Mouse (Mus musculus) brain, embryonic 18.5 days (tissue): ENCODE measurements around the gene Lat.
"Not testable (repeated sequence)": the region's sequence is repeated elsewhere in the genome, so short reads cannot be mapped to it uniquely, and the experiment has no call there.

ENCODE experiments used
- DNase-seq: peaks from one replicate; pipeline ENCODE4 v3.0.0-alpha.2; 2012; ENCODE audit warnings: low read depth, low spot score

Lat gene

DNA sequence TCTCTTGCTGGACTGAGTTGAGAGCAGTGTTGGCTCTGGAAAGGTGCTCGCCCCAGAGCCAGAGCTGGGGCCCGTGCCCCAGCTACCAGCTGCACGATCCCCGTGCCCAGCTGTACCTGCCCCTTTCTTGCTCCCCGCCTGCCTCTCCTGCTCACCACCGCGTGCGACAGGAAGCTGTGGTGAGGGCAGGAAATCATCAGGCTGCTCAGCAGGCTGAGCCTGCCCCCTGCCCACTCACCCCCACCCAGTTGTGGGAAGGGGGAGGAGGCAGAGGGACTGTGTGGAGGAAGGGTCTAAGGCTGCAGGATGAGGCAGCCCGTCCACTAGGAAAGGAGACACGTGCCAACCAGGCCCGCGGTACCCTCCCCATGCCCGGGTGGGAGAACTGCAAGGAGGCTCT is at the start of gene Lat:
Gene Lat (minus strand): TSS at position 178 of the 400 bp plus-strand sequence.
- DNase-seq: no peak

DNA sequence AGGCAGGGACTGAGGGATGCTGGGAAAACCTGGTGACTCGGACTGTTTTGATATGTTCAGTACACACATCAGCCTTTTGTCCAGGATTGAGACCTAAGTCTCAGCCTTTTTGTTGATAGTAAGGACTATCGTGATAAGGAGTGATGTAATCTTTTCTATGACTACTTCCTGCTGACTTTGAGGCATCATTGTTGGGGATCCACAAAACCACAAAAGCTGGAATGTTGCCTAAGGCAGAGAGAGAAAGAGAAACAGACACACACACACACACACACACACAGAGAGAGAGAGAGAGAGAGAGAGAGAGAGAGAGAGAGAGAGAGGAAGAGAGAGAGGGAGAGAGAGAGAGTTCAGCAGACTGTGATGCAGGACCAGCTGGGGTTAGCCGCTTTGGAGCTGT is 49.1 kb upstream of the Lat start:
- no peak for DNase-seq

DNA sequence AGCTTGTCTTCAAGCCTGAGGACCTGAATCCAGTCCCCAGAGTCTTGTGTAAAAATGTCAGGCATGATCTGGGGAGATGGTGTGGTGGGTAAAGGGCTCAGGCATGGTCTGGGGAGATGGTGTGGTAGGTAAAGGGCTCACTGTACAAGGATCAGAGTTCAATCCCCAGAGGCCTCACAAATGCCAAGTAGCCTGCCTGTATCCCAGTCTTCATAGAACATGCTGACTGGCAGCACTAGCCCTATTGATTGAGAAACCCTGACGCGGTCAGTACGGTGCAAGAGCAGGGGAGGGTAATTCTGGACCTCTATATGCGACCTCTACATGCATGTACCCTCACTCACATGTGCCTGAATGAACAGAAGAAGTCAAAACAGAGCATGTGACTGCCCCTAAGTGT is 48.2 kb upstream of the Lat start:
- DNase-seq: no peak

DNA sequence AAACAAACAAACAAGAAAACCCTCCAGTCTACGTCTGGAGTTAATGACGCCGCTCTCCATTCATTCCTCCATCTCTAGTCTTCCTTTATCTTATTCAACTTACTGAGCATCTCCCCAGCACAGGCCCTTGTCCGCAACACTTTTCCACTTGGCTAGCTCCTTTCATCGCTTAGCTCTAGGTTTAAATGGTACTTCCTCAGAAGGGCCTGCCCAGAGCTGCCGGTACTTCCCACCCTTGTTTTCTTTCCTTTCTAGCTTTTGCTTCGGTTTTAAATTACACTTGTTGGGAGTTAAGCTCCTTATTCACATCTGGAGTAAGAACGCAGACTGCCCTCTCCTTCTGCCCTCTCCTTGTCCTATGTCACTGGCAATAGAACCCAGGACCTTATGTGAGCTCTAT is 47.7 kb upstream of the Lat start:
- no peak for DNase-seq

- DNase-seq: no peak
These were observed 47.2 kb upstream of the Lat start for GRCm38 (mm10) chr7:126416615-126417014.

DNA sequence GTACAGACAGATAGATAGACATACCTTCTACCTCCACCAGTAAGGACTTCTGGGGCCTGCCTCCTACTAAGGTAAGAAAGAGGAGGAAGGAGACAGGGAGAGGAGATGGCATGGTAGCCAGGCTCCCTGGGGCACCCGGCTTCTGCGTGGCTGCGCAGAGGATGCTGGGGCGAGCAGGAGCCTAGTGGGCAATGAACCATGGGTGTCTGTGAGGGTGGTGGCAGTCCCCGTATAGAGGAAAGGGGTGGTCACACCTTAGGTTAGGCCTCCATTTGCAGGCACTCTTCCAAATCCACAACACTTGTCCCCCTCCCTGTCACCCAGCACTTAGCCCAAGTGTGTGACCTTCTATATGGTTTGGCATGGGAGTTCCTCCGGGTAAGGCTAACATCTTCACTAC is 45.4 kb upstream of the Lat start, which contains the start of gene Cd19:
Gene Cd19 (minus strand): TSS at position 165 of the 400 bp plus-strand sequence.
- DNase-seq: no peak

GRCm38 (mm10) chr7:126411061-126411460 is 41.7 kb upstream of the Lat start:
- DNase-seq: no peak

- DNase-seq: no peak
These were observed 39.3 kb upstream of the Lat start for GRCm38 (mm10) chr7:126408686-126409085.

DNA sequence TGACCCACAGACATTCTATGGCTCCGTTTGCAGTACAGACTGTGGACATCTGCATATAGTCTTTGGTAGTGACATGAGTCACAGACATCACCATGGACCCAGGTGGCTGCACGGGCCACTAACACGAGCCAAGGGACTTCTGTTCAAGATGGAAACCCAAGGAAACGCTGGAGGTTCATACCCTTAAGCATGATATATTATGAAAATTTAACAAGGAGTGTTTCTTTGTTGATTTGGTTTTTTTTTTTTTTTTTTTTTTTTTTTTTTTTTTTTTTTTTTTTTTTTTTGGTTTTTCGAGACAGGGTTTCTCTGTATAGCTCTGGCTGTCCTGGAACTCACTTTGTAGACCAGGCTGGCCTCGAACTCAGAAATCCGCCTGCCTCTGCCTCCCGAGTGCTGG is 33.1 kb upstream of the Lat start:
- DNase-seq: not testable (repeated sequence)

- no peak for DNase-seq
These were observed 30.2 kb upstream of the Lat start for GRCm38 (mm10) chr7:126399548-126399947.

DNA sequence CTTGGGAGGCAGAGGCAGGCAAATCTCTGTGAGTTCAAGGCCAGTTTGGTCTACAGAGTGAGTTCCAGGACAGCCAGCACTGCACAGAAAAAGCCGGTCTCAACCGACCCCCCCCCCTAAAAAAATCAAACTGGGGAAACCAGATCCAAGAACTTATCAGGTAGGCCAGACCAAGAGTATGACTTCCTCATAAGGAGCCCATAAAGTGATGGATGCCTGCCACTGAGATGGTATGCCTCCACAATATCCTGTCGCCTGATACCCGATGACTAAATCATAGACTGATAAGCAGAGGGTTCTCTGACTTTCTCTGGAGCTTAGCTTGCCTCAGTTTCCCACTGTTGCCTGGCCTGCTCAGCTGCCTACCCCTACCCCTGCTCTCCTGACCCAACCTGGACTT is 28.5 kb upstream of the Lat start:
- DNase-seq: no peak

DNA sequence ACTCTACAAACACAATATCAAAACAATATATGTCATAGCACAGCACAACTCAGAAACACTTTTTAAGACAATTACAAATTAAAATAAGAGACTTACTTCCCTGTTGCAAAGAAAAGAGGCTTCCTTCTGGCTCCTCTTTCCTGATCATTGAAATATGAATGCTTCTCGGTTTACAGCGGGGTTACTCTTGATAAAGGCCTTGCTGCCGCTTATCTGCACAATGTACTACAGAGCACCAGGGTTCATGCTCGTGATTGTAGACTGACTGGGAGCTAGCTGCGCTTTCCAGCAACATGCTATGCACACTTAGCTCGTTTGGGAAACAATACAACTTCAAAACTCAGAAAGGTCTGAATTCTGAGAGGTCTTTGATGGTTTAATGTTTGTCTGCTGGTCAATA is 27.9 kb upstream of the Lat start:
- DNase-seq: no peak

- peak; percentile 97 for DNase-seq
These were observed 27.1 kb upstream of the Lat start, which contains the start of gene Nfatc2ip for GRCm38 (mm10) chr7:126396298-126397119. Gene Nfatc2ip (minus strand): TSS chr7:126396737.

- DNase-seq: not testable (repeated sequence)
These were observed 22.9 kb upstream of the Lat start for GRCm38 (mm10) chr7:126392086-126392884.

- no peak for DNase-seq
These were observed 18.8 kb upstream of the Lat start for GRCm38 (mm10) chr7:126388185-126388584.

- no peak for DNase-seq
These were observed 14.2 kb upstream of the Lat start for GRCm38 (mm10) chr7:126383565-126383964.

DNA sequence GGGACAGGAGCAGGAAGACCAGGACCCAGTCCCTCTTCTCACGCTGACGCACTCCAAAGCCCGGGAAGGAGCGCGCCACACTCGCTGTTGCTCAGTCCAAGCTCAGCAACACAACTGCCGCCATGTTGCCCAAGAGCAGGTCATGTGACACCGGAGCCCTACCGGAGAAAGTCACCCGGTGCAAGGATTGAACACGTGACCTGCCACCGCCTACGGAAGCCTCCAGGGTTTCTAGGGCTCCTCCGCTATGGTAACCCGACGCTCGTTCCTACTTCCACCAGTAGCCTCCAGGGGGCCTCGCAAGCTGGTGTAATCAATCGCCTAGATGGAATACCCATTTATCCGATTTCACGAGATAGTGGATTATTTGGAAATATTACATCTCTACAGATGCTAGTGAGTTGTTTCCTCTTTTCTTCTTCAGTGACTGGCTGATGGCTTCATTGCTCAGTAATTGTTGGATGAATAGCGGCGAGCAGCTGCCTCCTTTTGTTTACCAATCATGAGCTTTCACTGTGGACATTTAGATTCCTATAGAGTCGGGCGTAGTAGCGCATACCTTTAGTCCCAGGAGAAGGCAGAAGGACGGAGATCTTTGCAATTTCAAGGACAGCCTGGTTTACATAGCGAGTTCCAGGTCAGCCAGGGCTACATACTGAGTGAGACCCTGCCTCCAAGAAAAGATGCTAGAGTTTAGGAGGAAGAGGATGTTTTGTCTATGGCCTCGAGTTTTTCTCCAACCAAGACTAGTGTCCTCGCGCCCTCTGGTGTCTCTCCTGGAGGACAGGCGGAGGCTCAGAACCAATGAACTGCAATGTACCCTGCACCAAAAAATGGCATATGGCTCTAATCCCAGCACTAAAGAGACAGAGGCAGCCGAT is 8.1 kb upstream of the Lat start, which contains the start of gene Spns1:
Gene Spns1 (minus strand): TSS at position 173 of the 881 bp plus-strand sequence.
- peak; percentile 96 for DNase-seq

DNA sequence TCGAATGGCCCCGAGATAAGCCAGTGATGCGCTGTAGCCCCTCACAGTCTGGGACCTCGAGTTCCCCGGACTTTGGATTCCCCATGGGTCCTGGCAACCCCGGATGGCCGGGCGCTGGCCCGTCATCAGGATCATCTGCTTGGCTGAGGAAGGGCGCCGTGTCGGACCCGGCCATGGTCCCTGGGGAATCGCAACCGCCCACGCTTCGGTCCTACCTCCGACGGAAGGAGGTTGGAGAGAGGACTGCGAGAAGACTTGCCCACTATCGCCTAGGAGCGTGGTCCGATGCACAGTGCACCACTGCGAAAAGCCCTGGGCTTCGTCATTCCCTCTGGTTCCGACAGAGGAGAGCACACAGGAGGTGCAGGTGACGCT is 7.5 kb upstream of the Lat start:
- no peak for DNase-seq

DNA sequence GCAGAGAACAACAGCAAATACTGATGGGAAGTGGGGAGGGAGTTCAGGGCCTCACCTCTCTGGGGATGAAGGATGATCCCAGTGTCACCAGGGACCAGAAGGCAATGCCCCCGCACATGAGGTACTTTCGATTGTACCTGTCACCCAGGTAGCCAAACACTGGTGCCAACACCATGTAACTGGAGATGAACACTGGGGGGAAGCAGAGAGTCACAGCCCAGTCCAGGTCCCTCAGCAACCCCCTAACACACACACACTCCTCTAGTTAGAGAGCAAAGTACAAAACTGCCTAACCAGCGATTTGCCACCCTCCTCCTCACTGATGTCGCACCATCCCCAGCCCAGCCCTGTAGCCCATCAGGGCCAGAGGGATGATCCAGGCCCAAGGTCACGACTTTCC is 5.6 kb upstream of the Lat start:
- DNase-seq: no peak

DNA sequence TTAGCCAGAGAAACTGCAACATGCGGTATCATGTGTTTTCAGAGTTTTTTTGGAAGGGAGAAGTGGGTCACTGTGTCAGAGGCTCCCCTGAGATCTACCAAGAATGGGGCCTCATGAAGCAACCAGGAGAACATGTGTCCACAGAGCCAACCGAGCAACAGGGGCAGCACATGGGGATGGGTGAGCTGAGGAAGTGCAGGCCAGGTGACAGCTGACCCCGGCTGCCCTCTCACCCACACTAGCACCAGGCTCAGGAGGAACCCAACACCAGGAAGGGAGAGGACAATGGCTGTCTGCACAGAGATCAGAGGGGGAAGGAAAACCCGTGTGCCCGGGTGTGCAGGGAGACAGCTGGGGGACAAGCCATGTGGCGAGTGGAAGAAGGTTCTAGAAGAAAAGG is 5.2 kb upstream of the Lat start:
- DNase-seq: no peak

DNA sequence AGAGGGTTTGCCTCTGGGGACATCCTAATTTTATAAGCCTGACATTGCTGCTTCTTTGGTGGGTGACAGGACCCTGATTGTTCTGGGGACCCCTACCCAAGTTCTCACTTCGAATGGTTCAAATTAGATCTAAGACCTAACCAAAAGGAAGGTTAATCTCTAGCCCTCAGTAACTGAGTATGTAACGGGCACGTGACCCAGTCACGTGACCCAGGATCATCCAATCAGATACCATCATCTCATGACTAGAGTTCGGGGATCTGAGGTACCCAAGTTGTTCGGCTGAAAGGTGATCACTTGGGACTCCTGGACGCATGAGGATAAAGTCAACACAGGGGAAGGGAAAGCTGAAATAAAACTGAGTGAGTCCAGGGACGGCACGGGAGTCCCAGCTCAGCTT is 3.6 kb upstream of the Lat start:
- no peak for DNase-seq

DNA sequence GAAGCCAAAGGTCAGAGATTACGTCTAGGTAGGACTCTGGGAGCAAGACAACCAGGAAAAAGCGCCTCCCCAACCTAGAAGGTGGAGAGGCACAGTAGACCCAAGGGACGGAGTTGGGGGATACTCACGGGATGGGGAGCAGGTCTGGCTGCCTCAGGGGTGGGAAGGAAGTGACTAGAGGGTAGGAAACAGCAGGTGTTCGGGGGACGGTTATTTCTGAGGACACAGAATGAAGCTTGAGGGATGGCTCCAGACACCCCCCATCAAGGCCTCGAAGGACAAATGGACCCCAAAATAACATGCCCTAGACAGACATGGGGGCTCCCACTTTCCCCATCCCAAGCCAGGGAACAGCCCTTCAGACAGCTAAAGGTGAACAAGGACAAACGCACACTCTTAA is 1.0 kb downstream of the Lat start:
- DNase-seq: no peak
